Mouse (Mus musculus) c-Kit-negative CD71-positive TER-119-positive erythroid progenitor cells, embryonic 14.5 days (primary cell): ENCODE data around the gene Ep400.
"Not testable (repeated sequence)": the region's sequence is repeated elsewhere in the genome, so short reads cannot be mapped to it uniquely, and the experiment has no call there.

Source experiments
- DNase-seq: peaks from one replicate; pipeline ENCODE4 v3.0.0-alpha.2; 2013; ENCODE audit warnings: low read depth, low spot score

The Ep400 gene

GRCm38 (mm10) chr5:110779998-110780760 lies 9.7 kb upstream of the Ep400 start, which contains the start of gene Pus1:
TSS of gene Pus1 (minus strand) at chr5:110780659.
- peak; percentile 62 for DNase-seq

DNA sequence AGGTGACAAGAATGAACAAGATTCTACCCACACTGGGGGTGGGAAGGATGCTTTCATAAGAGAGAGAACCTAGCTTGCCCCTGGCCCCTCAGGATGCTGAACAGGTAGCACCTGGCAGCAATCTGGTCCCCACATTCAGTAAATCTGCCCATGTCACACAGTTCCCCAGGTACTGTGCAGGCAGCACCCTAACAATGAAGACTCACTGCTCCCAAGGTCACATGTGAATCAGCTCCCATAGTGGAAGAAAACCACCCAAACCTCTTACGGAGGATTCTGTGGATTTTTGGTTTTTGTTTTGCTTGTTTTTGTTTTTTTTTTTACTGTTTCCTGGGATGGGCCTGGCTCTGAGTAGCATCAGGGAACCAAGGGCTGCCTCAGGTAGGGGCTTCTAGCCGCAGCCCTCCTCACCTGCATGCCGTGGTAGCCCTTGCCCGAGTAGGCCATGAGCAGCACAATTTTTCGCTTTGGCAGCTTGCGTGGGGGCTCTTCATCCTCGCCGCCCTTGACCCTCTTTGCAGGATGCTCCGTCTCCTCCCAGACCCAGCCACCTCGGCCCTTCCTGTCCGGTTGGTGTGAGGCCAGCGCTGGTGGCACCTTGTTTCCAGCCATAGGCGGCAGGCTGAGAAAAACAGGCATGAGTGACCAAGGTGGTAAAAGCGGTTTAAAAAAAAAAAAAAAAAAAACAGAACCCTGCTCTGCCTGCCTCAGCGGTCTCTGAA lies 8.9 kb upstream of the Ep400 start:
- no peak for DNase-seq

DNA sequence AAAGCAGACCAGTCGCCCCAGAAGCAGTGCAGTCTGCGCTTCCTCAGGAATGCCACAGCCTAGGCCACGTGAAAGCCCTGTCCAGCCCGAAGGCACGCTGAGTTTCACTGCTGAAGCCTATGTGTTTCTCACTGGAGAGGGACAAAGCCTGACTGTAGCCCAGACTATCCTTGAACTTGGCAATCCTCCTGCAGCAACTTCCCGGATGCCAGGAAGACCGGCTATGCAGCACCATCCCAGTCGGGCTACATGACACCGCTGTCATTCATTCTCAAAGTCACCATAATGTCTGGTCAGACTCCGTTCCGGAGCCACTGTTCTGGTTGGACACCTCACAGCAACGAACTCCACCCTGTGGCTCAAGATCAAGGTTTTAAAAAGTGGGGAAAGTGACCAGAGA lies 7.7 kb upstream of the Ep400 start:
- DNase-seq: no peak

DNA sequence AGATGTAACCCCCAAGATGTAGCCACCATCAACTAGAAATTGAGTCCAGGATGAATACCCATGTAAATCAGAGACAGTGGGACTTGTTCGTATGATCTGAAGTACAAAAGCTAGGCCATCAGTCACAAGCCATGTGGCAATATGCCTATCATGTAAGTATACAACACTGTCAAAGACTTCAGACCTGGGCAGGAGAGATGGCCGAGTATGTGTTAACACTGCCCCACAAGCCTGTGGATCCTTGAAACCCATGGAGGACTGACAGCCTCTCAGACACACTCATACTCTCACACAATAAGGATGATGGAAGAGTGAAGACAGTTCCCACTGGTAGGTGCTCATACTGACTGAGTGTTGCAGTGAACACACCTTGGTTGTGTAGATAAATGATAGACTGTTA lies 5.6 kb upstream of the Ep400 start:
- no peak for DNase-seq

- DNase-seq: no peak
Measured at GRCm38 (mm10) chr5:110774511-110774910, 4.0 kb upstream of the Ep400 start.

DNA sequence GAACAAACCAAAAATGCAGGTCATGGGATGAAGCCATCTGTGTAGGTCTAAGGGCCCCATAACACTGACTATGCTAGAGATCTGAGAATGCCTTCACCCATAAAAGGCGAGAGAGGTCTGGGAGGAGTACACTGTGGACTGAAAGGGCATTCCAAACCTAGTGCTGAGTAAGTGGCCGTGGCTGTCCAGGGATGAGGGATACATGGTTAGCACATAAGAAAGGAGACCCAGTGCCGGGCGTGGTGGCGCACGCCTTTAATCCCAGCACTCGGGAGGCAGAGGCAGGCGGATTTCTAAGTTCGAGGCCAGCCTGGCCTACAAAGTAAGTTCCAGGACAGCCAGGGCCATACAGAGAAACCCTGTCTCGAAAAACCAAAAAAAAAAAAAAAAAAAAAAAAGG lies 2.4 kb upstream of the Ep400 start:
- not testable (repeated sequence) for DNase-seq

DNA sequence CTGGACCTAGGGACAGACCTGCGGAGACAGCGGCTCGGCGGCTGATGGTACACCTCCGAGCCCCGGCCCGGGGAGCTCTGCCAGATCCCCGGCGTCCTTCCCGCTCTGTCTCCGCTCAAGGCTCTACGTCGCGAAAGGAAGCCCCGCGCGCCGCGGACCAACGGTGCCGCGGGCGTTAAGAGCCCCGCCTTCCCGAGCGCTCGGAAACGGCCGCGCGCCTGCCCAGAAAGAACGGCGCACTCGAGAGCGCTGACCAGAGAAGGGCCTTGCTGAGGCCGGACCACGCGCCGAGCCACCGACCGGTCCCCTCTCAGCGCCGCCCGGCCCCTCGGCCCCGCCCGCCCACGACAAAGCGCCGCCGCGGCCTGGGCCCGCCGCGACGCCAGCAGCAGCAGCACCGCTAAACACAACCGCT lies 479 bp downstream of the Ep400 start:
- peak; percentile 55 for DNase-seq

DNA sequence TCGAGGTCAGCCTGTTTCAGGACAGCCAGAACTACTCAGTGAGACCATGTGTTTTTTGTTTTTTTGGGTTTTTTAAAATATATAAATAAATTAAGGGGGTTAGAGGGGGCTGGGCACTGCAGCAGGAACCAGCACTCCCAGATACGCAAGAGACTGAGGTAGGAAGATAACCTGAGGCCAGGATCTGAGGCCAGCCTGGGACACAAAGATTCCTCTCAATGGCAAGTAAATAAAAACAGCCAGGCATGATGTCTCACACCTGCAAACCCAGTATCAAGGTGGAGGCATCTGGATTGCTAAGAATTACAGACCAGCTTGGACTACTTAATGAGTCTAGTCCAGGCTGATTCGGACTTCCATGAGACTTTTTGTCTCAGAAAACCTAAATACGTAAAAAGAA lies 1.2 kb downstream of the Ep400 start:
- no peak for DNase-seq

DNA sequence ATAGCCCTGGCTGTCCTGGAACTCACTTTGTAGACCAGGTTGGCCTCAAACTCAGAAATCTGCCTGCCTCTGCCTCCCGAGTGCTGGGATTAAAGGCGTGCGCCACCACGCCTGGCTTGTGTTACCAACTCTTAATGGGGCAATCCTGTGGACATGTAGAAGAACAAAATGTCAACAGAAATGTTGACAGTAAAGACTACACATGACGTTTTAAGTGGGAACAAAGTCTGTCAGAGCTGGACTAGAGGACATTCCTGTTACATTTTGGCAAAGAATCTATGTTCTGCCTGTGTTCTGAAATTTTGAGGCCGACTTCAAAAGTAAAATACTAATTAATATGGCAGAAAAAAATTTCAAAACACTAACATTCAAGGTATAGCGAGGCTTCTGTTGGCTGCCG lies 6.6 kb downstream of the Ep400 start:
- no peak for DNase-seq

GRCm38 (mm10) chr5:110745021-110745420 lies 25.5 kb downstream of the Ep400 start:
- DNase-seq: no peak

DNA sequence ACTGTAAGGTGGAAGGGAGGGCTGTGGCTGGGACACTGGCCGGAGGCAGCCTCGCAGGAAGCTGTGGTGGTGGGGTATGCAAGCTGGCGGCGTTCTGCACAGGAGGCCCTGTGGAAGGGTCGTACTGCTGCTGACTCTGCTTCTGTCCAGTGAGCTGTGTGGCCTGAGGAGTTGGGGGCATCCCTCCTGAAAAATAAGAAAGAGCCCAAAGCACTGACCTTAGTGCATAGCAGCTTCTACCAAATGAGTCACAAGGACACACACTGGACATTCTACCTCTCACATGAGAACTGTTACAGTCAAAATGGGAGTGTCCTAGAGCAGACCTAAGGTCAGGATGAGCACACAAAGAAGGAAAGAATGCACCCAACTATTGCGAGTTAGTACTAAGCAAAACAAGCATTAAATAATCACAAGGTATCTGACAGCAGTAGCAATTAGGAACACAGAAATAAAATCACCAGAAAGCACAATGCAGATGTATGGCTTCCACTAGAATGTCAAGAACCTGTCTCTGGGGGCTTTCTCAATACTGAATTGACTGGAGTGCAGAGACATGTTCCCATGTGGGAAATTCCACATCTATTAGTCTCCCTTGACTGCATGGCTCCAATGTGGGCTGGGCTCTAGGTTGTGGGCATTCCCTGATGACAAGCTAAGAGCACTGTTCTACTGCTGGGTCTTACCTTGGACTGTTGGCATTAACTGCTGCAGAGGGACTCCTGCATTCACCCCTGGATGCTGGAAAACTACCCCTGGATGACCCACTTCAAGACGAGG lies 30.8 kb downstream of the Ep400 start:
- no peak for DNase-seq

DNA sequence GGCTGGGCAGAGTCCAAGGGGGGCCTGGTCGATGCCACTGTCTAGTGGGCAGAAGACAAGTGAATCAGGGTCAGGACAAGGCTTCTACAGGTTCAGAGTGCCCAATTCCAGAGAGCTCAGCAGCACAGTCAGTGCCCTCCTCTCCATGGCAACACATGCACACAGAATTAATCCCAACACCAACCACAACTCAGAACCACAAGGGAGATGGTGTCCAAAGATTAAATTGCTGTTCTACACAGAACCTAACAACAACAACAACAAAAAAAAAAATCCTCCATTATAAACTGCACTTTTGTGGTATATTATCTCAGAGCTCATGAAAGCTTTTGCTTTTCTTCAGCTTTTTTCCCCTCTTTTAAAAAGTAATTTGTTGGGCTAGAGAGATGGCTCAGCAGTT lies 34.9 kb downstream of the Ep400 start:
- DNase-seq: no peak

DNA sequence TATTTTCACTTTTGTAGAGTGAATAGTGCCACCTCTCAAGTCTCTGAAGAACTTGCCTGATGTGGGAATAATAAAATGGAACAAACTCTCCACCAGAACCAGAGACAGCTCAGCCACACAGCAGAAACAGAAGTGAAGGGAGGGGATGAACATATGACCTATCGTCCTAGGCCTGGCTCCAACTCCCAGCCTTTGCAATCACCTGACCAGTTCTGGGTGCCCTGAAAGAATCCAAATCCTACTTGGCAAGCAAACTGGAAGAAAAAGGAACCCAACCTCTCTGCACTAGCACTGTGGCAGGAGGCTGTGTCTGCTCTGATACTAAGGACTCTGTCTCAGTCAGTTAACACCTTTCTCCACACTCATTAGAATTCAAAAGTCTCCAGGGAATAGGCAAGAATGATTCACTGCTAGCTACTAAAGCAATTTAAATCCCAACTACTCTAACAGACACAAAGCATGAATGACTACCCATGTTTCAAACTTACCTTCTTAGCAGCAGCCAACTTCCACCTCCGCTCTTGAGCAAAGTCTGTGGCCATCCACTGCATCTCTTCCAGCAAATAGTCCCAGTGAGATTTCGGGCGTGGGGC lies 37.2 kb downstream of the Ep400 start:
- DNase-seq: no peak

GRCm38 (mm10) chr5:110731227-110731626 lies 39.3 kb downstream of the Ep400 start:
- no peak for DNase-seq

DNA sequence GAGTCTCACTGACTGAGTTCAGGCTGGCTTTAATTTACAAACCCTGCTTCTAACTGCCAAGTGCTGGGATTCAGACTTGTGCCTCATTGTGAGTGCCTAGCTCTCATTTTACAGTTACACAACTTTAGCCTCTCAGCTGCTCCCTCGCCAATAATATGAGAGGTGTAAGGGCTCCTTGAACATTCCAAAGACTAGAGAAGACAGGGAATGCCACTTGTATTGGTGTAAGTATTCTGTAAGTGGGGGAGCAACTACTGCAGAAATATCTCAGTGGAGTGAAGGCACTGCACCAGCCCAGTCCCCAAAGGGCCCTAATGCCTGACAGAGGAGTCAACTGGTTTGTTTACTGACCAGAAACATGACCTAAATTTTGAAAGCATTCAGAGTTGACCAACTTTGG lies 42.7 kb downstream of the Ep400 start:
- no peak for DNase-seq

DNA sequence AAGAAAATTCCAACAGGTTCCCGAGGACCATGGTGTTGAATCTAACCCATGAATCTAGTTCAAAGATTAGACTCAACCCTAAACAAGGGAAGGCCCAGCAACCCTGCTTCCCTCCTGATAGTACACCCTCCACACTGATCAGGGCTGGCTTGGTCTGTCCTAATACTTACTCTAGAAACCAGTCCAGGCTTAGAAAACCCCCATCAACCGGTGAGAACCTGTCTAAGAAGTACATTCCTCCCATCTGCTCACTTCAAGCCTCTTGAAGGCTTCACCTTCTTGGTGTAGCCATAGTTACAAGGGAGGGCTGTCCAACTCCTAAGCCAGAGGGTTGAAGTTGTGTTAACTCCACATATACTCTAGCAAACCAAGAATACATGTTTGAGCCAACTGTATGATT lies 47.0 kb downstream of the Ep400 start:
- no peak for DNase-seq

DNA sequence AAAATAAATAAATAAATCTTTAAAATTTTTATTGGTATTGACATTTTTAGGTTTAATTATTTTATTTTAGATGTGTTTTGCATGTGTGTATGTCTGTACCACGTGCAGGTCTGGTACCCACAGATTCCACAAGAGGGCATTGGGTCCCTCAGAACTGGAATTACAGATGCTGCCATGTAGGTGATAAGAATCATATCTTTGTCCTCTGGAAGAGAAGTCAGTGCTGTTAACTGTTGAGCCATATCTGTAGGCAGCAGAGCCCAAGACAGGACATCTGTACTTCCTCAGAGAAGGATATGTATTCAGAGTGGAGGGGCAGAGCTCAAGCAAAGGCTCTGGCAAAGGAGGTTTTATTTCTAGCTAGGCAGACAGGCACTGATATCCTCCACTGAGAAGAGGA lies 49.1 kb downstream of the Ep400 start:
- DNase-seq: not testable (repeated sequence)

- no peak for DNase-seq
Measured at GRCm38 (mm10) chr5:110711455-110711854, 59.1 kb downstream of the Ep400 start.

DNA sequence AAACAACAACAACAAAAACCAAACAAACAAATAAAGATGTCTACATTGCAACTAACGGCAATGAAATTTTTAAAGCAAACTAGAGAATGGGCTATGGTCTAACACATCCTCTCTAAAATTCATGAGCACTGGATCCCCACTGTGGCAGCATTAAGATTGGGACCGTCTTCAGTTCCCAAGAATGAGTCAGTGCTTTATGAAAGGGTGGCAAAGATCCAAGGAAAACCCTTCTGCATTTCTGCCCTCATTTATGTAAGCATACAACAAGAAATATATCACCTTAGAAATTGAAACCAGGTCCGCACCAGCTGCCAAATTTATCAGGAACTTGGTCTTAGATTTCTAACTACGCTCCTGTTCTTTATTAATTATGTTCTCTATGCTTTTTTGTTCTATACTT lies 61.3 kb downstream of the Ep400 start:
- no peak for DNase-seq

DNA sequence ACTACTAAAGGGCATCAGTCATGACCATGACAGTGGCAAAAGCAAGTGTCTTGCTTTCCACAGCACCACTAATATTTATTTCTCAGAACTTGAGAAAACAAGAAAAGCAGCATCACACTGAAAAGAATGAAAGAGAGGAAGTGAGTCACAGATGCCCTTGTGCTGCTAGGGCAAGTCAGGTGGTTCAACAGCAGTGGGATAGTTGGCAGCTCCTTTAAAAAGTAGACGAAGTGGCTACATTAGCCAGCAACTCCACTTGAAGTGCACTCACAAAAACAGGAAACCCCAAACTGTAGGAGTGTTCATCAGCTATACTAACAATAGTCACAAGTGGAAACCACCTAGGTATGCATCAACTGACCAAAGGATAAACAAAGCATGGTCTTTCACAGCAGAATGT lies 66.5 kb downstream of the Ep400 start:
- no peak for DNase-seq

DNA sequence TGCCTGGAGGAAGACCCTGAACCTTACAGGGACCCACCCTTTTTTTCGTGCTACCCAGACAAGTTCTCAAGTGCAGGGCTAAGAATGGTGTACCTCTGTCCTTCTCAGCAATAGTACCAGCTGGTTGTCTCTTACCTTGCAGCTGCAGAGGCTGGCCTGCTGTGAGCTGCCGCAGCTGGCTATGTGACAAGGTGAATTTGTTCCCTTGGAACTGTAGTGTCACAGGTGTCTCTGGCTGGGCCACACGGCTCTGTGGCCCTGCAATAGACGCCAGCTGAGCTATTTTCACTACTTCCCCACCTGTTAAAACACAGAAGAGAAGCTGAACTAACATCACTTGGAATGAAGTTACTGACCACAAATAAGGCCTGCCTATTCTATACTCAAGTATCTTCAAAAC lies 71.9 kb downstream of the Ep400 start:
- DNase-seq: no peak

- DNase-seq: no peak
Measured at GRCm38 (mm10) chr5:110682041-110682440, 88.5 kb downstream of the Ep400 start.
